Mouse (Mus musculus) adrenal gland, postnatal 0 days (tissue): ENCODE results near the gene Zc3h18. TPM values are rescaled to one million over a fixed set of nuclear protein-coding genes. Genes with fewer than 3 reads are reported as not detected.

Experiments
- polyA plus RNA-seq: library from polyadenylated mRNA; unstranded; fragments of >200 nt; fragmentation: Nextera tagmentation; extraction: Ambion mirVana; gene quantifications from 2 replicates; pipeline ENCODE4 v1.2.1, GENCODE M21; 2015

Zc3h18 gene
- polyA plus RNA-seq, result 17.6 and 22.7 TPM in 2 replicates

GRCm38 (mm10) chr8:122376365-122377231, at the start of gene Zc3h18:
Gene Zc3h18 (plus strand): TSS chr8:122376609.

GRCm38 (mm10) chr8:122360696-122361416, 15.6 kb upstream of the Zc3h18 start, which contains the start of gene Trhr2:
Gene Trhr2 (minus strand): TSS chr8:122360746.

GRCm38 (mm10) chr8:122421376-122422070, 45.1 kb downstream of the Zc3h18 start, which contains the start of gene Il17c:
Gene Il17c (plus strand): TSS chr8:122422020.

GRCm38 (mm10) chr8:122432443-122433268, 56.2 kb downstream of the Zc3h18 start, which contains the start of gene Cyba:
Gene Cyba (minus strand): TSS chr8:122432930.

GRCm38 (mm10) chr8:122443262-122444006, 67.0 kb downstream of the Zc3h18 start, which contains the start of gene Mvd:
Gene Mvd (minus strand): TSS chr8:122443422.

GRCm38 (mm10) chr8:122460524-122461472, 84.4 kb downstream of the Zc3h18 start, which contains the start of gene Snai3:
Gene Snai3 (minus strand): TSS chr8:122460733.

Other genes starting within 250 kb of the Zc3h18 start
- 2.3 and 2.8 TPM in 2 replicates for gene Zfpm1, start 94.5 kb upstream of the Zc3h18 start, polyA plus RNA-seq
- gene Trhr2, start 15.9 kb upstream of the Zc3h18 start, polyA plus RNA-seq, result not detected in 2 replicates
- not detected in 2 replicates for gene Il17c, start 45.4 kb downstream of the Zc3h18 start, polyA plus RNA-seq
- 188 and 275 TPM in 2 replicates for gene Cyba, start 56.3 kb downstream of the Zc3h18 start, polyA plus RNA-seq
- gene Mvd, start 66.8 kb downstream of the Zc3h18 start, polyA plus RNA-seq, result 10.1 and 16.3 TPM in 2 replicates
- gene Snai3, start 84.1 kb downstream of the Zc3h18 start, polyA plus RNA-seq, result 0.25 TPM in 1 of 2 replicates, not detected in the other
- gene Rnf166, start 99.5 kb downstream of the Zc3h18 start, polyA plus RNA-seq, result 41.4 and 63.3 TPM in 2 replicates
- gene Ctu2, start 99.5 kb downstream of the Zc3h18 start, polyA plus RNA-seq, result 34.9 and 38.0 TPM in 2 replicates
- gene Piezo1, start 174.7 kb downstream of the Zc3h18 start, polyA plus RNA-seq, result 7.1 and 9.4 TPM in 2 replicates
- 13.8 and 15.6 TPM in 2 replicates for gene Cdt1, start 191.4 kb downstream of the Zc3h18 start, polyA plus RNA-seq
- 274 and 460 TPM in 2 replicates for gene Aprt, start 200.3 kb downstream of the Zc3h18 start, polyA plus RNA-seq
- 11.5 and 11.6 TPM in 2 replicates for gene Galns, start 234.9 kb downstream of the Zc3h18 start, polyA plus RNA-seq
- gene Trappc2l, start 235.0 kb downstream of the Zc3h18 start, polyA plus RNA-seq, result 86.4 and 92.9 TPM in 2 replicates
- not detected in 2 replicates for gene Pabpn1l, start 246.1 kb downstream of the Zc3h18 start, polyA plus RNA-seq